Mouse (Mus musculus): ENCODE data around the gene Nr1h3. TPM values are rescaled to one million over a fixed set of nuclear protein-coding genes. Genes with fewer than 3 reads are reported as not detected.

Gene Nr1h3
- total RNA-seq, 2 experiments from 2014 or later, result 1.5 TPM

- intact Hi-C loops (cut with DNase I), result loop anchor here (1.0 kb wide), 1 partner anchor 79 kb away; no protein-coding TSS in a partner anchor
- peak in 1 of 2 experiments; percentile 83 for DNase-seq (ENCODE audit: extremely low spot score in 1 of 2, low spot score in 2 of 2)
Measured at GRCm38 (mm10) chr2:91194624-91195332, 7.9 kb downstream of the Nr1h3 start.

GRCm38 (mm10) chr2:91190501-91190900 is 12.1 kb downstream of the Nr1h3 start:
- DNase-seq (ENCODE audit: extremely low spot score in 1 of 2, low spot score in 2 of 2), result peak in 1 of 2 experiments; percentile 29
- intact Hi-C loops (cut with DNase I), result no loop called here

GRCm38 (mm10) chr2:91187431-91187830 is 15.2 kb downstream of the Nr1h3 start:
- no peak for DNase-seq (ENCODE audit: extremely low spot score in 1 of 2, low spot score in 2 of 2)
- intact Hi-C loops (cut with DNase I), result no loop called here

- intact Hi-C loops (cut with DNase I), result no loop called here
Measured at GRCm38 (mm10) chr2:91186208-91186607, 16.4 kb downstream of the Nr1h3 start.

GRCm38 (mm10) chr2:91183711-91184405 is 18.8 kb downstream of the Nr1h3 start, which contains the start of gene Madd:
TSS of gene Madd (minus strand) at chr2:91183837.
- intact Hi-C loops (cut with DNase I), result no loop called here
- peak in 1 of 2 experiments; percentile 49 for DNase-seq (ENCODE audit: extremely low spot score in 1 of 2, low spot score in 2 of 2)

More at GRCm38 (mm10) chr2:91186208-91186607, 16.4 kb downstream of the Nr1h3 start:
- no peak for DNase-seq (ENCODE audit: extremely low spot score in 1 of 2, low spot score in 2 of 2)

GRCm38 (mm10) chr2:91183148-91183513 is 19.5 kb downstream of the Nr1h3 start:
- intact Hi-C loops (cut with DNase I), result no loop called here
- peak; percentile 92 to 96 for DNase-seq (ENCODE audit: extremely low spot score in 1 of 2, low spot score in 2 of 2)

- intact Hi-C loops (cut with DNase I), result no loop called here
- DNase-seq (ENCODE audit: extremely low spot score in 1 of 2, low spot score in 2 of 2), result peak; percentile 69 to 91
Measured at GRCm38 (mm10) chr2:91182405-91183147, 20.1 kb downstream of the Nr1h3 start.

GRCm38 (mm10) chr2:91182016-91182404 is 20.6 kb downstream of the Nr1h3 start:
- intact Hi-C loops (cut with DNase I), result no loop called here

GRCm38 (mm10) chr2:91180706-91181105 is 21.9 kb downstream of the Nr1h3 start:
- intact Hi-C loops (cut with DNase I), result no loop called here
- DNase-seq (ENCODE audit: extremely low spot score in 1 of 2, low spot score in 2 of 2), result no peak

More at GRCm38 (mm10) chr2:91182016-91182404, 20.6 kb downstream of the Nr1h3 start:
- no peak for DNase-seq (ENCODE audit: extremely low spot score in 1 of 2, low spot score in 2 of 2)

GRCm38 (mm10) chr2:91179825-91180224 is 22.8 kb downstream of the Nr1h3 start:
- intact Hi-C loops (cut with DNase I), result no loop called here
- no peak for DNase-seq (ENCODE audit: extremely low spot score in 1 of 2, low spot score in 2 of 2)

- DNase-seq (ENCODE audit: extremely low spot score in 1 of 2, low spot score in 2 of 2), result no peak
- intact Hi-C loops (cut with DNase I), result no loop called here
Measured at GRCm38 (mm10) chr2:91176234-91176633, 26.4 kb downstream of the Nr1h3 start.

GRCm38 (mm10) chr2:91175490-91175889 is 27.1 kb downstream of the Nr1h3 start:
- no peak for DNase-seq (ENCODE audit: extremely low spot score in 1 of 2, low spot score in 2 of 2)
- intact Hi-C loops (cut with DNase I), result no loop called here

GRCm38 (mm10) chr2:91169587-91170322 is 32.9 kb downstream of the Nr1h3 start:
- DNase-seq (ENCODE audit: extremely low spot score in 1 of 2, low spot score in 2 of 2), result no peak
- intact Hi-C loops (cut with DNase I), result loop anchor here (10.0 kb wide), 3 partner anchors 315 to 405 kb away; no protein-coding TSS in a partner anchor

- intact Hi-C loops (cut with DNase I), result loop anchor here (10.0 kb wide), 3 partner anchors 313 to 403 kb away; no protein-coding TSS in a partner anchor
- DNase-seq (ENCODE audit: extremely low spot score in 1 of 2, low spot score in 2 of 2), result no peak
Measured at GRCm38 (mm10) chr2:91167629-91168028, 35.0 kb downstream of the Nr1h3 start.

- intact Hi-C loops (cut with DNase I), result loop anchor here (10.0 kb wide), 3 partner anchors 310 to 400 kb away; no protein-coding TSS in a partner anchor
- DNase-seq (ENCODE audit: extremely low spot score in 1 of 2, low spot score in 2 of 2), result no peak
Measured at GRCm38 (mm10) chr2:91164991-91165390, 37.6 kb downstream of the Nr1h3 start.

GRCm38 (mm10) chr2:91163532-91163931 is 39.1 kb downstream of the Nr1h3 start:
- DNase-seq (ENCODE audit: extremely low spot score in 1 of 2, low spot score in 2 of 2), result no peak
- intact Hi-C loops (cut with DNase I), result loop anchor here (10.0 kb wide), 3 partner anchors 309 to 401 kb away; no protein-coding TSS in a partner anchor

- intact Hi-C loops (cut with DNase I), result loop anchor here (10.0 kb wide), 3 partner anchors 308 to 402 kb away; no protein-coding TSS in a partner anchor
Measured at GRCm38 (mm10) chr2:91162952-91163351, 39.7 kb downstream of the Nr1h3 start.

GRCm38 (mm10) chr2:91160591-91160990 is 42.0 kb downstream of the Nr1h3 start:
- no peak for DNase-seq (ENCODE audit: extremely low spot score in 1 of 2, low spot score in 2 of 2)
- intact Hi-C loops (cut with DNase I), result loop anchor here (10.0 kb wide), 3 partner anchors 306 to 404 kb away; no protein-coding TSS in a partner anchor

More at GRCm38 (mm10) chr2:91162952-91163351, 39.7 kb downstream of the Nr1h3 start:
- no peak for DNase-seq (ENCODE audit: extremely low spot score in 1 of 2, low spot score in 2 of 2)

Data from left cerebral cortex, postnatal 10 days (tissue).